In the genomic region with DNA sequence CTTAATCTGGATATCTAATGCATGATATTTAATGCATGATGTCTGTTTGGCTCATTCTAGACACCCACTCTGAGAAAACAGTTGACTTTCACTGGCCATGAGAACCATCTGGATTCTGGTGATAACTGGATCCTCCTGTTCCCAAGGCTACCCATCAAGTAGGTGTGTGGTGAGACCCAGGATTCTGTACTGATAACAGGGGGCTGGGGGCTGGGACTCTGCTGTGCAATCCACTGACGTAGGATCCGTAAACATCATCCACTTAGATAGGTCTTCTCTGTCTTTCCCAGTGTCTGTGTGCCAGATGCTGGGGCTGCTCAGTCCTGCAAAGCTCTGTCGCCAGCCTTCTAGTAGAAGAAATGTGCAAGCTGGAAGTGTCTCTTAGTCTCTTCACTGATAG, we compare ENCODE assay signal across 25 mouse cellular contexts.
"Had no signal": no experiment of that assay in that cellular context is flagged by ENCODE, and none has a peak within 500 bp of the region (broad histone marks: within the 10 kb centered on the region; RNA-seq: fewer than 3 reads in every experiment).

No protein-coding gene starts in this region.

- H3K4me1 ChIP-seq: hindbrain, embryonic 13.5 days; limb, embryonic 13.5 days; limb, embryonic 15.5 days had no signal

- H3K4me3 ChIP-seq: heart, adult 2 months; heart, embryonic 13.5 days; heart, embryonic 15.5 days; hindbrain, embryonic 13.5 days; hindbrain, embryonic 15.5 days; kidney, embryonic 15.5 days; limb, embryonic 13.5 days; limb, embryonic 15.5 days had no signal

- H3K27me3 ChIP-seq: heart, embryonic 15.5 days; hindbrain, embryonic 13.5 days; hindbrain, embryonic 15.5 days; kidney, embryonic 15.5 days had no signal

- H3K9ac ChIP-seq: heart, embryonic 13.5 days; heart, embryonic 15.5 days; hindbrain, embryonic 13.5 days; hindbrain, embryonic 15.5 days; kidney, embryonic 15.5 days; limb, embryonic 13.5 days; limb, embryonic 15.5 days had no signal

- H3K27ac ChIP-seq: heart, adult 2 months; heart, embryonic 13.5 days; heart, embryonic 15.5 days; hindbrain, embryonic 13.5 days; hindbrain, embryonic 15.5 days; hindbrain, postnatal 0 days; kidney, embryonic 15.5 days; kidney, postnatal 0 days; limb, embryonic 13.5 days; limb, embryonic 15.5 days had no signal

- H3K4me2 ChIP-seq: heart, embryonic 11.5 days; heart, embryonic 13.5 days; heart, embryonic 15.5 days; hindbrain, embryonic 13.5 days; hindbrain, embryonic 15.5 days; kidney, embryonic 15.5 days; limb, embryonic 13.5 days; limb, embryonic 15.5 days had no signal

- DNase-seq: gastrocnemius, postnatal 14 days; gastrocnemius, postnatal 36 days; heart, adult 11 months; heart, adult 2 months; heart, postnatal 14 days; heart, postnatal 36 days; kidney, adult 11 months; kidney, adult 2 months; kidney, adult 9 months; kidney, postnatal 14 days; kidney, postnatal 36 days; layer of hippocampus, adult 9-11 months; layer of hippocampus, postnatal 36 days; left cerebral cortex, postnatal 4 days had no signal

- ATAC-seq: hindbrain, postnatal 0 days; intestine, embryonic 16.5 days had no signal

- H3K9me3 ChIP-seq: heart, embryonic 13.5 days; heart, embryonic 15.5 days; hindbrain, embryonic 13.5 days; hindbrain, embryonic 15.5 days; kidney, embryonic 15.5 days; limb, embryonic 13.5 days; limb, embryonic 15.5 days had no signal

- H3K36me3 ChIP-seq: heart, embryonic 13.5 days; heart, embryonic 15.5 days; hindbrain, embryonic 13.5 days; hindbrain, embryonic 15.5 days; kidney, embryonic 15.5 days; limb, embryonic 13.5 days; limb, embryonic 15.5 days had no signal
